Mouse (Mus musculus) frontal cortex, postnatal 10 days (tissue): ENCODE measurements around the gene Adamtsl2.

Experiments used
- DNase-seq, 2 experiments: peaks; one replicate each; pipeline ENCODE4 v3.0.0; 2022; ENCODE audit warnings: low spot score in 2 of 2, mixed read lengths in 1 of 2

The Adamtsl2 gene

DNA sequence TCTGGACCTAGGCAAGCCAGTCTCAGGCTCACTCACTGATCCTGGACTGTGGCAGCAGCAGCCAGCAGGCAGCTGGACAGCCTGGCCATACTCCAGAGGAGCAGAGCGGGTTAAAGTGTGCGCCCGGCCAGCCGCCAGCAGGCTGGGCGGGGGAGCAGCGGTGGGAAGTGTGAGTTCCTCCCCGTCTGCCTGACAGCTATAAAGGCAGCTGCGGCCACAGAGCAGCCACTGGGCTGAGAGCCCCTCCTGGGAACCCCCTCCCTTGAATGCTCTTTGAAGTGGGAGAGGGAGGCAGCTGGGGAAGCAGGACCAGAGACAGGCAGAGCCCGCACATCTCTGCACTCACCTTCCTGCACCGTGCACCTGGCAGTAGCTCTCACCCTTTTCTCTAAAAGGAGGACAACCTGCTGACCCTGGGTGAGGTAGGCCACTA is at the start of gene Adamtsl2:
Adamtsl2 (plus strand) TSS at position 228 of the 433 bp plus-strand sequence.
- DNase-seq: peak; percentile 68 to 72

DNA sequence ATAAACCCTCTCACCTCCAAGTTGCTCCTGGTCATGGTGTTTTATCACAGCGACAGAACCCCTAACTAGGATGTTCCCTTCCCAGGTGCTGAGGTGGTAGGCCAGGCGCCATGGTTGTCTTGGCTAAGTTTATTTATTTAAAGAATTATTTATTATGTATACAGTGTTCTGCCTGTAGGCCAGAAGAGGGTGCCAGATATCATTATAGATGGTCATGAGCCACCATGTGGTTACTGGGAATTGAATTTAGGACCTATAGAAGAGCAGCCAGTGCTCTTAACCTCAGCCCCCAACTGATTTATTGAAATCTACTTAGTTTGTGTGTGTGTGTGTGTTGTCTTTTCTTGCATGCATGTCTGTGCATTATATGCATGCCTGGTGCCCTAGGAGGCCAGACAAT is 46.8 kb upstream of the Adamtsl2 start:
- no peak for DNase-seq

DNA sequence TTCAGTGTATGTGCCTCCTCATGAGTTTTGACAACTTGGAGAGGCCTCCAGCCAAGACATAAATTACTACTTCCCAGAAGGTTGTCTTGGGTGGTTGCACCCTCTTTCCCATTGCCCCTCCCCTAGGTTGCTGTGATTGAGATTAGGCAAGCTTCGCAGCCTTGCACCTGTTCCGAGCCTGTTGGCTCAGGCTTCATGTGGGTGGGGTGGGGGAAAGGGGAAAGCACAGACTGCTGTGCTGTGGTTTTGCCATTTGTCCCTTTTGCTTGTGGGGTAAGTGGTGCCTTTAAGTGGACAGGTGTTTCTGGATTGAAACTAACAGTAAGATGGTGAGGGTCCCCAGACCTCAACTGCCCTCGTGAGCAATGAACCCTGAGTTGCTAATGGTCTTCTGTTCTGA is 43.2 kb upstream of the Adamtsl2 start:
- no peak for DNase-seq

DNA sequence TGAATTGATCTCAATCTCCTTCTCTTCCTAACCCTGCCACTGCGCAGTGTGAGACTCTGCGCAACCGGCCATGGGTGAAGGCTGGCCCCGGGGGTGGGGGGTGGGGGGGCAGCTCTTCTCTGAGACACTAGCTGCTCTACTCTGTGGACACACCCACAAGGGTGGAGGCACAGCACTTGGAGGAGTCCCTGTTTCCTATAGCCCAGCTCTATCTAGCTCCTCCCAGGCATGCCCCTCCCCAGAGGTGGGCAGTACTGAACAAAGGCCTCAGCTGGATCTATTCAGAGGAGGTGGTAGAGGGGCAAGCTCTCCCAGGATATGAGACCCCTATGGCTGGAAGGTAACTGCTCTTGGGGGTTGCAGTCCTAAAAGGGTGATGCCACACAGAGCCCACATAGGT is 42.2 kb upstream of the Adamtsl2 start:
- no peak for DNase-seq

DNA sequence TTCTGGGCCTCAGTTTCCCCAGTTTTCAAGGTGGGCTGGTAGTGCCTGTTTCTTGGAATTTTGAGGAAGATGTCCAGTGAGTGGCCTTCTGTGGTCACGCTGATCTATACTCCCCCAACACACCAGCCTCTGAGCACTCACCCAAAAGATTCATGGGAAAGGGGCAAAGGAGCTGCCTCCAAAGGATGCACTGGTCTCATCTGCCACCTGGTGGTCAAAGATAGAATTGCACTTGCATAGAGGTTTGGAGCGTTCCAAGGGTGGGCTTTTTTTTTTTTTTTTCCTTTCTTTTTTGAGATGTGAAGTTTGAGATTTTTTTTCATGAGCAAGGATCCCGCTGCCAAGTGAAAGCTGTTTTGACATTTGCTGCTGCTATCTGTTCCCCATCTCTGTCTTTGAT is 40.6 kb upstream of the Adamtsl2 start:
- peak in 1 of 2 experiments; percentile 71 for DNase-seq

DNA sequence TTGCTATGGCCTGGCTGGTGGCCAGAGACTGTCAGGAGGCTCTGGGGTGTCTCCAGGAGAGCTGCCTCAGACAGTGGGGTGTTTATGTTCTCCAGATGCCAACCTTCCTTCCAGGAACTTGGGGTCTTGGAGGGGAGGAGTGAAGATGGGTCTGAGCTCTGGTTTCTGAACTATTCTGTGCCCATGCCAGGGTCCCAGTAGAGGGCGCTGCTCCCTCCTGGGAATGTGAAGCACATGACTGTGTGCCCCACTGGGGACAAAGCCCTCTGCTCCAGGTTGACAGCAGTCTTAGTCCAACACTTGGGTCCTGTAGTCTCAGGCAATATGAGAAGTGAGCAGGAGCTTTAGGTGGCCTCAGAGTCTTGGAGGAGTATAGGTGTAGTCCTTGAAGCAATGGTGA is 39.9 kb upstream of the Adamtsl2 start:
- no peak for DNase-seq

DNA sequence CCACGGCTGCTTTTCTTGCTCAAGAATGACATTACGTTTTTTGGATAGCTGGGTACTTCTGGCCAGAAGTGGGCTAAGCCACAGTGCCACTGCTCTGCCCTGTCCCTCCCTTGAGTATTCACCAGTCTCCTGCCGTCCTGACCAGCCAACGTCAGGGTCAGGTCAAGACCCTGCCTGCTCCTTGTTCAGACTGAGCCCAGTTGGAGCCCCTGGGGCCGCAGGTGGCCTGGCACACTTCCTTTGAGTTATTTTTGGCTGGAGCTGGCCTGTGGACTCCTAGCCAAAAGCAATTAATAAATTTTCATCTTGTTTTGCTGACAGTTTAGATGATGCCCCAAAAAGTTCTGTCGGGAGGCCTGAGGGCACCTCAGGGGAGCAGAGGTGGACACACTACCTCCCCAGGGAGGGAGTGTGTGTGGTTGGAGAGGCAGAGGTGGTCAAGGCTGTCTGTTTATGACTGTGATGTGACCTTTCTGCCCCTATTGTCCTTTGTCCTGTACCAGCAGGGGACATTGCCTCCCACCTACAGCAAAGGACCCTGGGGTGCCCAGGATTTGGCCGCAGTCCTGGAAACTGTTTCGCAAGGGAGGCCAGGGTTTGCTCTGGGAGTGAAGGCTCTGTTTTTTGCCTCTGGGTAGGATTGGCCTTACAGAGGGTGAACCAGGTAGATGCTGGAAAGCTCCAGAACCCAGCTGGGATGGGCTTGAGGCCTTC is 36.9 kb upstream of the Adamtsl2 start:
- DNase-seq: no peak

DNA sequence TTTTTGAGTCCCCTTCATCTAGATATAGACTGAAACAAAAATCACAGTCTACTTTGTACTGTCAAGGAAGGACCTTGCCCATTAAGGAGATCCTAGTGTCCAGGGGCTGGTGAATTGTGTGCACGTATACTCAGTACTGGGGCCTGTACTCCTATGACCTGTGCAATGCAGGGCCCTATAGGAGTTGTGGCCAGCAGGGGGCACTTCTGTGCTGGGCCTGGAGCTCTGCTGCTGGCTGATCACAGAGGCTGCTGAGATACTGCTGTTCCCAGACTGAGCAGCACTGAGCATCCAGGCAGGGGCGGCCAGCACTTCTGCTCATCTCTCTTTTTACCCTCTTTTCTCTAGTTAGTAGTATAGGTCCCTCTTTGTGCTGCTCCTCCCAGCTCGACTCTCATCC is 35.7 kb upstream of the Adamtsl2 start:
- DNase-seq: peak; percentile 73 to 86

DNA sequence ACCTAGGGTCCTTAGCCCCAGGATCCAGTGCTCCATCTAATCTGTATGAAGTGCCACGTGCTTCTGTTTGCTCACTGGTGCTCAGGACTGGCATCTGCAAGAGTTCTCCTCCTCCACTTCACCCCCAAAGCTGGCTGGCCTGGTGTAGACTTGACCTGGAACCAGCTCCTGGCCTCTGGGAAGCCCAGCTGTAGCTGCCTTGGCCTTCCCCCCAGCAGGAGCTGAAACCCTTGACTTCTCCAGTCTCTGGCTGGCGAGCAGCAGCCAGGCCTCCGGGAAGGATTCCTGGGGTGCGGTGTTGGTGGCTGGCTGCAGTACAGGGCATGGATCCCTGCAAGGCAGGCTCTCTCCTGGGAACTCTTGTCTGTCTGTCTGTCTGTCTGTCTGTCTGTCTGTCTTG is 35.0 kb upstream of the Adamtsl2 start:
- no peak for DNase-seq

DNA sequence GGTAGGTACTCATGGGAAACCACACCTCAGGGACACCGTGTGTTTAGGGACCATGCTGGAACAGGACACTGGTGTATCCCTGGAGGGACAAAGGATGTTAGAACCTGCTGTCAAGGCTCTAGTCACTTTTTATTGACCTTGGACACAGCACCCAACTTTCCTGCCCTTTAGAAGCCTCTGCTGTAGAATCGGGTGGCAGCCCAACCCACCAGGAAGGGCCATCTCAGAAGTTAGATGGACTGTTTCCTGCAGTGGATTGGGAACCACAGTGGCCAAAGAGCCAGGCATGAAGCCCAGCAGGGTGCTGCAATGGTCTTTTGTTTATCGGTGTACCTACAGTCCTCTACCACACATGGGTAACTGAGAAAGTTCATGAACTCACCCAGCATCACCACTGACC is 34.5 kb upstream of the Adamtsl2 start:
- DNase-seq: no peak

DNA sequence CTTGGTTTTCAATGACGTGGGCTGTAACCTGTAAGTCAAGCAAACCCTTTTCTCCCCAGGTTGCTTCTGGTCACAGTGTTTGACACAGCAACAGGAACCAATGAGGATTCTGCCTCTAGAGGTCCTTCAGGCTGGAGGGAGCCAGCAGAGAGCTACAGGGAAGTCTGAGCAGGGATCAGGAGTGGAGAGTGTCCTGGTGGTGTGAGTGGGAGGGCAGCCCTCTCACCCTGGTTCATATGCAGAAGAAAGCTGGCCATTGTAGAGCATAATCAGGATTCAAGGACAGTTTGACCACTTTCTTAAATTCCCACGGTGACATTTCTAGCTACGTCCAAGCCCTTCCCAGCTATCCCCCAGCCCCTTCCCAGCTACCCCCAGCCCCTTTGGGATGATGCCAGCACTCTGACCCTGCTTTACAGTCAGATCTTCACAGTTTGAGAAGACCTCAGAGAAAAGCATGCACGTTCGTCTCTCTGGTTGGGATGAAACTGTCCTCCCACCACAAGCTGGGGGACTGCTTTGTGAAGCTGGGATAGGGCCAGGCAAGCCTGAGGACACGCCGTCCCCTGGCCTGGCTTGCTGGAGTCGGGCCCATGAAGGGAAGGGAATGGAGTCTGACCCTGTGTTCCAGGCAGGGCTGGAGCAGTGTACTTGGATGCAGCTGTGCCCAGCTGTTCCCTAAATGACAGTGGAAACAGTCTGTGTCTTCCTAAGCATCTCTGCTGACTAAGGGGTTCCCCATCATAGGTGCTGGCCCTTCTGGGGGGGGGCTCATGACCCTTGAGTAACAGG is 33.0 kb upstream of the Adamtsl2 start:
- peak in 1 of 2 experiments; percentile 49 for DNase-seq

DNA sequence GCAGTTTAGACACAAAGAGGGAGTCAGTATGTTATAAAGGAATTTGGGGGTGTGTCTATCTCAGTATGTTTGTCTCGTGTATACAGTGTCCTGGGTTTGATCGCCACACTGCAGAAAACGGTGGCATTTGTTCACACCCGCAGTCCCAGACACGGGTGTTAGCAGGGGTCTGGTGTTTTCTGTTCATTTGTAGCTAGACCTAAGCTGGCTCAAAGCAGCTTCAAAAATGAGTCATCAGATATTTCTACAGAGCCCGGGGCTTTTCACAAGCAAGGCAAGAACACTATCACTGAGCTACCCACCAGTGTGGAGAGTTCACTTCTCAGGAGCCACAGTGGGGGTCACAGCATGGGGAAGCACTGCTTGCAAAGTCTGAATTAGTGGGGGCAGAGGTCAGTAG is 29.8 kb upstream of the Adamtsl2 start:
- DNase-seq: no peak

DNA sequence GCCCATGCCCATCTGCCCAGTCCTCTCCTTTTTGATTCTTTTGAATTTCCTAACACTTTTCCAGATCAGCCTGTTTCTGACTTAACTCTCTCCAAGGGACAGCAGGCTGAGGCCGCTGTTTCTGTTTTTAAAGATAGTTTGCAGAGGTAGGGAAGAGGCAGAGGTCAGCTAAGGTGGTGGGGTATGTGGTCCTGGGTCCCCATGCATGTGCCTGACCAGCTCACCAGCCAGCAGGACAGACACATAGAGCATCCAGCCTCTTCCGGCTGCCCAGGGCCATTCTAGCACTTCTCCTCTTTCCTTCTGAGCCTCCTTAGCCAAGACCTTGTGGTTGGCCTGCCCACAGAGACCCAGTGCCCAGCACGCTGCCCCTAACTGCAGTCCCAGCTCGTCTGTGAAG is 20.9 kb upstream of the Adamtsl2 start:
- no peak for DNase-seq

DNA sequence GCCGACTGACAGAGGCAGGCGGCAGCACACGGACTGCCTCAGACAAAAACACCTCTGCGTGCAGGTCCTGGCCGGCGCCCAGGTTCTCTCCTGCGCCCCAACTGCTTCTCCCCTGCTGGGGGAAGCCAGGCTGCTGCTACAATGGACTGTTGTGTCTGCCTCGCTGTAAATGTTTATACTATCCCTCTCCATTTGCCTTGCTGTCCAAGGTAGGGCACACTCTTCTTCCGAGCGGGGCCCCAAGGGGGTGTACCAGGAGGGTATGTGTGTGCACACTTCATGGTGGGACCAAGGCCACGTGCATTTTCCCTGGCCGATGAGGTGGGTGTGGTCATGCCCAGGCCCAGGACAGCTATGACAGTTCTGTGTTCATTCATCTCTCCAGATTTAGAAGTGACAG is 20.4 kb upstream of the Adamtsl2 start:
- DNase-seq: no peak

DNA sequence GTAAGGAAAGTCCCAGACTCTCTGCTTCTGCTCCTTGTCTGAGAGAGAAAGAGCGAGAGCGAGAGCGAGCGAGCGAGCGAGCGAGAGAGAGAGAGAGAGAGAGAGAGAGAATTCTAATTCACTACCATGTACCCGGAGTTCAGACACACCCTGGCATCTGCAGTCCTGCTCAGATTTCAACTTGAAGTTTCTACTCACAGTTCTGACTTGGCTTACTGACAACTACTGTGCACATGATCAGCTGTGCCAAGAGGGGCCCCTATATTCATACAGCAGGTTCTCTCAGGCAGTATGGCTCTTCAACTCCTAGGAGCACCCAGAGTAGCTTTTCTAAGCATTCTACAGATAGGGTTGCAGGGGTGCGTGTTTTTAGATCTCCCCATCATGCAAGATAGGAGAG is 20.0 kb upstream of the Adamtsl2 start:
- no peak for DNase-seq

DNA sequence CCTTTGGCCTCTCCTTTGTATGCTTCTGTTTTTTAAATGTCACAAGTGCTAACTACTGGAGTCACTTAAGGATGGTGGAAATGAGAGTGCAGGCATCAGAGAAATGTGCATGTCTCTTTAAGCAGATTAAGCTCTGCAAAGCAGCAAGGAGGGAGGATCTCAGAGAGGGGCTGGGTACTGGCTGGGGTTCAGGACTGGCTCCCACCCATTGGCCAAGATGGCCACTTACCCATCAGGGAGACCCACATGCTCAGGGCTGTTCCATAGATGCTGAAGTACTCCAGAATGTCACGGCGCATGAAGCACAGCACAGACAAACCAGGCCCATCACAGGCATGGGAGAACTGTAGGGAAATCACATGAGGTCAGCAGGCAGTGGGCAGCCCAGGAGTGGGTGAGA is 12.1 kb upstream of the Adamtsl2 start:
- no peak for DNase-seq

DNA sequence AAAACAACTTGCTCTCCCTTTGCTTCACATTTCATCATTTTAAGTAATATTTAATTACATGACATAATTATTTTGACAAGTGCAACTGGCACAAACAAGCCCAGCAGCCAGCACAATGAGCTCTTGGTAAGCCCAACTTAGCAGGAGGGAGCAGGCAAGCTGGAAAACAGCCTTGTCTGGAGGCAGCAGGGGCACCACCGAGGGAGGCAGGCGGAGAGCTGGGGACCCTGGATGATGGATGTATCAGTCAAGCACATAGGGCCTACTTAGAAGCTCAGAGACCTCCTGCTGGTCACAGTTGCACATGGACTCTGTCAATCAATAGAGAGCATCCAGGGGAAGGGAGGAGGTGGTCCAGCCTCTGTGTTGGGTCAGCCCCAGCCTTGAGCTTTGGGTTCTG is 11.2 kb upstream of the Adamtsl2 start:
- DNase-seq: no peak

DNA sequence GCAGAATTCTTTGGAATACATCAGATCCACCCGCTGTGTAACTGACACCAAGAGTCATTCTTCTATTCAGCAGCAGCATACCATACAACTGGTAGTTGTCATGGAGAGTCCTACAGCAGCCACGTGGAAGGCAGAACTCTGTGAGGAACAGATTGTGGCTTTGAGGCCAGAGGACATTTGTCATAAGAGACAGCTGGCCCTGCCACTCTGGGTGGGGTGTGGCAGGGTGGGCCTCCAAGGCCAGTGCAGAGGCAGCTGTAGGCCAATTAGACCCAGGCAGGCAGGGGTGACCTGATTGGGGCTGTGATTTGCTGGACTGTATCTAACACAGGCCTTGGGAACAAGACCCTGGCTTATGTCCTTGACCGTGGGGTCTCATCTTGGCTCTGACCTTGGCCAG is 9.5 kb upstream of the Adamtsl2 start:
- no peak for DNase-seq

DNA sequence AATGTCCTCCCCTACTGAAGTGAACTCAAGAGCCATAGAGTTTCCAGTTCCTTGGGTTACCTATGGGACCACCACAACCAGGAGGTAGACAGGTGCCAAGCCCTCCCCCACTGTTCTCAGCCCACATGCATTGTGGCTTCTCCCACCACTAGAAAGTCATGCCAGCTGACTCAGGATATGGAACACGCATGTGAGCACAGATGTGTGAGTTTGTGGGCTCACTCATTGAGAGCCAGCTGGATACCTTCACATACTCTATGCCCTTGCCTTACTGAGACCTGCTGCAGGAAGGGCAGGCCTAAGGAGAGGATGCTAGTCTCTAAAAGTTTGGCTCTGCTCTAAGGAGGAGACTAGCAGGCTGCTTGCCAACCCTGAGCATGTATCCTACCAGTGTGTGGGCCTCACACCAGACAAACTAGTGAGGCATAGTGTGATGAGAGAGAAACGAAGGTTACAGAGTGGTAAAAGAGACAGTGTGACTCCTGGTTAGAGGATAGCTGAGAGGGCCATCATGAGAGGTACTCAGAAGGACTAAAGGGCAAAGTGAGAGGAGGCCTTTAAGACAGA is 8.8 kb upstream of the Adamtsl2 start:
- DNase-seq: no peak

DNA sequence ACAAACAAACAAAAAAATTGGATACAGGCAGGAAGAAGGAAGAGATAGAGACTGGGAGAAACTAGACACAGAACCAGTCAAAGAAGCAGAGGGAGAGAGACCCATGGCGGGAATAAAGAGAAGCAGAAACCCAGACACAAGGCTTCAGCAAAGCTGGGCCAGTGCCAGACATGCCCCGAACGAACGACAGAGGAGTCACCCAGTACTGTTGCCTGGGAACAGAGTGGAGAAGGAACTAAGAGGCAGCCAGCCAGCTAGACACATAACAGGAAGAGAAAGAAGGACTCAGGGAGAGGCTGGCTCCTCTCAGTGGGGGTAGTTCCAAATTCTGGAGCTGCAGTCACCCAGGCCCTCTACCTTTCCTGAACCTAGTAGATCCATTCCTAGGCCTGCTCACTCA is 8.0 kb upstream of the Adamtsl2 start:
- peak; percentile 84 to 89 for DNase-seq

DNA sequence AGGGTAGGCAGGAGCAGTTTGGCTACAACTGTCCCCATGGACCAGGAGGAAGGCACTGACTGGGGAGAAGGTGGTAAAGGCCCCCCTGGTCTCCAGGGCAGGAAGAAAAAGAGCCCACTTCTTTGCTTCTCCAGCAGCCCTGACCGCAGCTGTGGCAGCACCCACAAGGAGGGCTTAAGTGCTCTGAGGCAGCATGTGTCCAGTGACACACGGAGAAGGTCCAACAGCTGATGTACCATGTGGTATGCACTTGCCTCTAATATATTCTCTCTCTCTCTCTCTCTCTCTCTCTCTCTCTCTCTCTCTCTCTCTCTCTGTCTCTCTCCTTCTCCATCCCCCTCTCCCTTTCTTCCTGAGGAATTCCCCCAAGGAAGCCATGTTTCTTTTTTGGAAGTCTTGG is 7.2 kb upstream of the Adamtsl2 start, which contains the start of gene Mymk:
Mymk (minus strand) TSS at position 202 of the 400 bp plus-strand sequence.
- DNase-seq: no peak

DNA sequence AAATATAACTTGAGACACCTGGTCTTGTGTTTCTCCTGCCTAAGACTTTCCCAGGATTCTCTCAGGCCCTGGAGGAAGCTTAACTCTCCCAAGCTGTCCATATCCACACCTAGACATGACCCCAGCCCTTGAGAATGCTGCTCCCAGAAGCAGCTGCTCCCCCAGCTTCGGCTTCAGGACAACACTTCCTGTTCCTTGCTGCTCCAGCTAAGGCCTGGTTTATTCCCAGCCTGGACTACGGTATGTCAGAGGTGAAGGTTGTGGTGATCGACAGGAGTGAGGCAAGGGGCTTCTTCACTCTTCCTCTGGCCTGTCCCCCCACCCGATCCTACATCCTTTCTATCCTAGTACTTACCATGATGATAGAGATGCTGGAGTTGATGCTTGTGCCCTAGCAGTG is 5.8 kb upstream of the Adamtsl2 start:
- DNase-seq: no peak

DNA sequence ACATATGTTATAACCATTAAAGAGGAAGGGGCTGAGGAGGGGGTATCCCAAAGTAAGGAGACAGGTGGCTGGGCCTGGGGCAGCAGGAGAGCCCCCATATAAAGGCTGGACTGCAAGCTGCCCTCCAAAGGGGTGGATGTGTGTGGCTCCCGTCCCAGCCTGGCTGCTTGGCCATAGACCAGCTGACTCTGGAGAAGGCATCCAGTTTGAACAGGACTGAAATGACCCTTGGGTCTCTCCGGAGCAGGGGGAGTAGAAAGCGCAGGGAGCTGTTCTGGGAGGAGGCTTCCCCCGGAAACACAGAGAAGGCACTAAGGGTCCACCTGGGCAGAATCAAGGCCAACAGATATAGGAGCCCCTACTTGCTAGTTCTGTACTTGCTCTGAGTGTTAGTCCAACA is 4.4 kb upstream of the Adamtsl2 start:
- DNase-seq: peak in 1 of 2 experiments; percentile 5
